Mouse (Mus musculus) frontal cortex, adult 2 months (tissue): ENCODE measurements around the gene Tcf7l2. TPM values are rescaled to one million over a fixed set of nuclear protein-coding genes. Genes with fewer than 3 reads are reported as not detected.

ENCODE experiments used
- DNase-seq, 2 experiments: peaks; one replicate each; pipeline ENCODE4 v3.0.0; 2022; ENCODE audit warnings: low spot score in 1 of 2; ENCODE audit errors: extremely low spot score in 1 of 2
- polyA plus RNA-seq: library from polyadenylated mRNA; depleted of rRNA; stranded (reverse); fragments of >200 nt; gene quantifications from 2 replicates; pipeline ENCODE4 v1.2.3, GENCODE M21; 2012

The Tcf7l2 gene
- polyA plus RNA-seq, 1 experiment = 7.9 TPM

DNA sequence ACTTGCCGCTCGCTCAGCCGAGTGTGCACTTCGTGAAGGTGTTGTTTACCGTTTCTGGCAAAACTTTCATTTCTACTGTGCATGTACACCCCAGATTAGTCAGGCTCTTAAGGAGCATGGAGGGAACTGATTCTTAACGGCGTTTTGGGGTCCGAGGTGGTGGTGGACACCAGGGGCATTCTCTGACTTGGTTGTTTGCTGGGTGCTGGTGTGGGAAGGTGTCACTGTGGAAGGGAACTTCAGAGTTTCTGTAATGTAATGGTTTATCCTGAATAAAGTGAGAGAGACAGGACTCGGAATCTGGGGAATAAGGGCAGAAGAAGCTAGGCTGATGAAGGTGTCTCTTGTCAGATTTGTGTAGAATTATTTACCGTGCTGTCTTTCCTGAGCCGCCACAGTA, 151.9 kb downstream of the Tcf7l2 start:
- no peak for DNase-seq

DNA sequence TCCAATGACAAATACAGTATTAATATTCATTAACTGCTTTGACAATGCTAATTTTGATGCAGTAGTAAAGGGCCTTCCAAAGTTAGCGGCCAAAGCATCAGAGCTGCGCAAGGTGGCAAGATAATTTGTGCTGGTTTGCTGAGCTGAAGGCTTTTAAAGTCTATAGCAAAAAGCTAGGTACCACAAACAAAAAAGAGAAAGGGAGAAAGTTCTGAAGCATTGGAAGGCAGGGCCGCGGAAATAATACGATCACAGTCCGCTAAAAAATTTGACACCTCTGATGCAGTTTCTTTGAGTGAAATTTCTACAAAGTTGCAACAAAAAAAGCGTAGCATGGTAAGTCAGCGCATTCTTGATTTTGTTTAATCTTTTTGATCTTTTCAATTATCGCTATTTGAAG, 152.8 kb downstream of the Tcf7l2 start:
- DNase-seq = no peak

DNA sequence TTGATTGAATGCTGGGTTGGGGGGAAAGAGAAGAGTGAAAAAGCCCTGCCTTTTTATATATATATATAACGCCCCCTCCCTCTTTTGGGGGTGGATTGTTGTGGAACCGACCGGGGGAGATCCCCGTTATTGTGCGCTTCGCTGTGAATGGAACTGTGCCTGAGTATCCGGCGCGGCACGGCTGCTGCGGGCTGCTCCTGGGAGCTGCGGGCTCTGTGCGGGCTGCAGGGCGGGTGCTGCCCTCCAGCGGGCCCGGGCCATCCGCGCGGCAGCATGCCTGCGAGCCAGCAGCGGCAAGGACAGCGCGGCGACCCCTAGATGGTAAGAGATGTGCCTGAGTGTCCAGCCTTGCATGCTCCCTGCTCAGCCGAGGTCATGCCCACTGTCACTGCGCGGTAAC, 153.7 kb downstream of the Tcf7l2 start:
- peak in 1 of 2 experiments; percentile 14 for DNase-seq

DNA sequence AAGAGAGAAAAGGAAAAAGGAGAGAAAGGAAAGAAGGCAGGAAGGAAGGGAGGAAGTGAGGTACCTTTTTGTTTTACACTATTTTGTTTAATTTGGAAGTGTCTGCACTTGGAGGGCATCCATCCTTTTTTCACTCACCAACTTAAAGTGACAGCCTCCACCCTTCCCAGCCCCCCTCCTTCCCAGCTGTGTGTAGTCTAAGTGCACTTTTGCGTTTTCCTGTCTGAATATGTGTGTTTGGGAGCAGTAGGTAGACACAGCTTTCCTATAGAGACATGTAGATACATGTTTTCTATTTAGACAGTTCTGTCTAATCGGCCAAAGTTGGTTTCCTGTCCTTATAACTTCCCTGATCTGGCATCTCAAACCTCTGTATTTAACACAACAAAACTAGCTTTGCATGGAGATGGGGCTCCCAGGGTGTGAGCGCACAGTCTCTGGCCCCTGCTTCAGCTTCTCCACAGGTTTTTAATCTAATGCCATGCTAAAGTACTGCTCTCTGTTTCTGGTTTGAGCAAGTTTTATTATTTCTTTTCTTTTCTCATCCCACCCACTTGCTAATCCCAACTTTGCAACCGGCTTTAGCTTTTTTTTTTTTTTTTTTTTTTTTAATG, 154.3 kb downstream of the Tcf7l2 start:
- DNase-seq = no peak

DNA sequence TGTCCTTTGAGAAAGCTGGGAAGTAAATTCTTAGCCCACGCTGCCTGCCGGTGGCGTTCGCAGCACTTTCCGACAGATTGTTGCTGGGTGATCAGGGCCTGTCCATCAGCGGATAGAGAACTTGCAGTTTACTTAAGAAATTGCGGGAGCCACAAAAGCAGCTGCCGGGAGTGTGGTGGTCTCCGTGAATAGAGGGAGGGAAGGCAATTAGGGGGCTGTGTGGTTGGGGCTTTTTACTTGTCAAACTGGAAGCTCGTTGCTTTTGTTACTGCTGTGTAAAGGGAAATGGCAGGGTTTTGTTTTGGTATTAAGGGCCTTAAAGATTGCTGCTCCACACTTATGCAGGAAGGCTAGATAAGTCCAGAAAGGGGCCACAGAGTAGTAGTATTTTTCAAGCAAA, 155.0 kb downstream of the Tcf7l2 start:
- no peak for DNase-seq

DNA sequence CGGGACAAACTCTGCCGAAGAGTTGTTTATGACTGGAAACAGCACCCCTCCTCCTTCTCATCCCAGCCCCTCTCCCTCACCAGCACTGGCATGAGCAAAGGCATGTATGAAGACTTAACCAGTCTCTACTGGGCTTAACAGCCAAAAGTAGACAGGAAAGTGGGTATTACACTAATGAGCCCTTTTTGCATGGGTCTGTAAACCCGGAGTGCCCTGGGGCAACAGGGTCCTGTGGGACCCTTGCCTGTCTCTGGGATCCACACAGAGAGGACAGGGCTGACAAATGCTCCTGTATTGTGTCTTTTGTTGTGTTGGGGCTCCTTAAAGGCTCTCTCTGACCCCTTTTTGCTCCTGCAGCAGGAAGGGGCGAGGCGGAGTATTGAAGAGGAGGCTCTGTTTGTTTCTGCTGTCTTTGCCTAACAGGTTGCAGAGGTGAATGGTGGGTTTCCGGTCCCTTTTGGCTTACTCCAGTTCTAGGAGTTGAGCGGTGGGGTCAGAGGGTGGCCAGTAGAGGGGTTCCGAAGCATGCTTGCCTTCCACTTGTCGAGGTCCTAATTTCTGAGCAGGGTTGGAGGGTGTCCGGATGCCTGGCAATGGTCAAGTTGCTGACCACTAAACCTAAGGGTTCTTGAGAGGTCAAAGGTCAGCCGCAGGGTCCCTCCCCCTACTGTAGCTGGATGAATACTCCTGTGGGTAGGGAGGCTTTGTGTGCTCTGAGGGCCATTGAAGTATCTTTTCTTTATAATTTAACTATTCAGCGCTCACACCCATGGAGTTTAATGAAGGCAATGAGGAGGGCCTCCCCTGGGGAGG, 161.2 kb downstream of the Tcf7l2 start:
- no peak for DNase-seq

DNA sequence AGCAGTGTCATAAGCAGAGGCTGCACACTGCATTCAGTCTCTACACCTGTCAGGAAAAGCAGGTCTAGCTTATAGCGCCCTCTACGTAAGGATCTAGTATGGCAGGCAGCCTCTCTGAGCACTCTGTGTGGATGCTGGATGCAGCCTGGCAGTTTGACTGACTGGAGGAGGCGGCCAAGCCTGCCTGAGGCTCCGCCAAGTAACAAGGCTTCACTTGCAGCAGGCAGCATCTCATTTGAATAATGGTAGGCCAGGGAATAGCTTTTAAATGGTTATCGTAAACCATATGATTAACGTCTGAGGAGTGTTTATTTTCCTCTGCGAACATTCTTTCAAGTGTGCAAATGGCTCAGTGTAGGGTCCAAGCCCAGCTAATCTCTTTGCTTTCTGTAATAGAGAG, 167.4 kb downstream of the Tcf7l2 start:
- DNase-seq = peak in 1 of 2 experiments; percentile 13

DNA sequence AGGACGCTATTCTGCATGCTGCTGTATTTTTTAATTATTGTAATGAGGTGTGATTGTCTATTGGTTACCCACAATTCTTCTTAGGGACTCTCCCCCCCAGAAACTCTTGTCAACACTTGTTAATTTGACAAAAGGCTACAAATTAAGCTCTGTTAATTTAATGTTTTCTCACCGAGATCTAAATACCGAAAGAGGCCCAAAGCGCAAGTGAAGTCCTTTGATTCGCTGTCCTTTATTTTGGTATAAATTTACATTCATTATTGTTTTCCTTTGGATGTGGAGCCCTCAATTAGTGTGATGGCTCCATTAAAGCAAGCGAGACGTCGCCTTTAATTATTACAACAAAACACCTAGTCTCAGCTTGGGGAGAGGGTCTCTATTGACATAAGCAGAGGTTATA, 170.3 kb downstream of the Tcf7l2 start:
- DNase-seq = no peak

DNA sequence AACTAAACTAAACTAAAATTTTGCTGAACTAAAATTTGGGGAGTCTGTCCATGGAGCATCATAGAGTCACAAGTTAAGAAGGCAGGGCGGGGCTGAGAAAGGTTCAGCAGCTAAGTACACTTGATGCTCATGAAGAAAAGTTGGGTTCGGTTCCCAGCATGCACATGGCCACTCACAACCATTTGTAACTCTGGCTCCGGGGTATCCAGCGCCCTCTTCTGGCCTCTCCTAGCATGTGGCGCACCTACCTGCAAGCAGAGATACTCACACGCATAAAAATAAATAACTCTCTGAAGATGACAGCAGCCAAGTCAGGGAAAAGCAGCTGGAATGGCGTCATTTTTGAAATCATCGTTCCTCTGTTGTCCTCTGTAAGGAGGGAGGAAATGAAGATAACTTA, 171.2 kb downstream of the Tcf7l2 start:
- no peak for DNase-seq

DNA sequence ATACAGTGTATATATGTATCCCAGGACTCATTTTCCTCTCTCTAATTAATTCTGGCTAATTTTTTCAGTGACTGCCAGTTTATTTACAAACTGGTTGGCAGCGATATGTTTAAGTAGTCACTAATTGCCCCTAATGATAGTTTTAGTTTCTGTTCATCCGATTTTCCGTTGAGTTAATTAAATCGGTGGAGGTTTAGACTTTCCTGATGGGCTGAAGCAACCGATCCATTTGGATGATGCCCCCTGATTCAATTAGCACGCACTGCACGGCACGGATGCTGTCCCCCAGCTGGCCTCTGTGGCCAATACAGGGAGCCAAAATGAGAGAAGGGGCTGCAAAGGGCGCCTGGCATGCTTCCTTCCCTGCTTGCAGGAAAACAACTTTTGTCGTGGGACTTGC, 172.0 kb downstream of the Tcf7l2 start:
- DNase-seq = no peak

DNA sequence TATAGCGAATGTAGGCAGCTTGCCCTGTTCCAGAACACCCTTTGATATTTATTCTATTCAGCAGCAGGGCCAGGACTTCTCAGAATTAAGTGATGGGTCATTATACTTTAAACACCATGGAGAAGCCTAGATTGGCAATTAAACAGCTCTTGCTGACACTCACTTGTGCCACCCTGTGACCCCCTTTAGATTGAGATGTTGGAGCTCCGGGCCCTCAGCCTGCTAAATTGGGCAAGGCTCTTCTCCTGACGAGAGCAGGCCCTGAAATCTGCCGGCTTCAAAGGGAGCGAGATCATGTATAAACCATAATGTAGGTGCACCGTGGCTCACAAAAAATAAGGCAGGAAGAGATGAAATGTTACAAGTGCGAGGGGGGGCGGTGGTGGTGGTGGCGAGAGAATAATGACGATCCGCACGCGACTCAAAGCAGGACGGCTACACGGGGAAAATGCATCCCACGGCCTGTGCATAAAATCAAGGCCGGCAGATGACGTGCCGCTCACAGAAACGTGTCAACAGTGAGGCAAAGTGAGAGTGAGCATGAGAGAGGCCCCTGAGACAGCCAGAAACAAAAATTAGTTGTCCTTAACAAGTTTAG, 173.1 kb downstream of the Tcf7l2 start:
- DNase-seq = no peak

DNA sequence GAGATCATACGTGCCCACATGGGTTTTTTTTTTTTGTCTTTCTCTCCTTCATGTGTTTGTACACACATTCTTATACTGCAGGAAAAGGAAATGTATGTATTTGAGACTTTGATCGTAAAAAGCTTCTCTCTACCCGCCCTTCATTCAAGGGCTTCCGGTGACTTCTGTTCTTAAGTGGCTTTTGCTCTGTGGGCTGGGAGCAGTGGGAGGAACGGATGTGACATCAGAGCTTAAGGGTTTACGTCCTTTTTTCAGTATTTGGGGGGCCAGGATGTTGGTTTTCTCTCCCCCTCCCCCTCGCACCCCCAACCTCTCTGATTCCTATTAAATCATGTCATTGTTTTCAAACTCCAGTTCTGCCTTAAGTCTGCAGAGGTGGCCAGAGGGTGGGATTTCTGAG, 173.9 kb downstream of the Tcf7l2 start:
- DNase-seq = no peak

DNA sequence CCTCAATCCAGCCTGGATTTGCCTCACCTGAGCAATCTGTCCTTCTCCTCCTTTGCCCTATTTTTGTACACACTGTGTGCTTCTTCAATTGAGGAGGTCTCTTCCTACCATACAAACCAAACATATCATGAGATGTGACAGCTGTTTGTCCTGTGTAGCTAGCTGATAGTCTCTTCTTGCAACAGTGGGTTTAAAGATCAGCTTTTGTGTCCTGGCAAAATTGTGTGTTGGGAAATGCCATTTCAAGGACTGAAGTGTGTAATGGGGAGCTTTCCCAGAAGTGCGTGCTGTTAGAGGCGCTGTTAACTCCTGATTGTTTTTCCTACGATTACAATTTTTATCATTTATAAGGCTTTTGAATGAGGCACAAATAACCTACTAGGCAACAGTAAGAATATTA, 174.6 kb downstream of the Tcf7l2 start:
- DNase-seq = no peak

DNA sequence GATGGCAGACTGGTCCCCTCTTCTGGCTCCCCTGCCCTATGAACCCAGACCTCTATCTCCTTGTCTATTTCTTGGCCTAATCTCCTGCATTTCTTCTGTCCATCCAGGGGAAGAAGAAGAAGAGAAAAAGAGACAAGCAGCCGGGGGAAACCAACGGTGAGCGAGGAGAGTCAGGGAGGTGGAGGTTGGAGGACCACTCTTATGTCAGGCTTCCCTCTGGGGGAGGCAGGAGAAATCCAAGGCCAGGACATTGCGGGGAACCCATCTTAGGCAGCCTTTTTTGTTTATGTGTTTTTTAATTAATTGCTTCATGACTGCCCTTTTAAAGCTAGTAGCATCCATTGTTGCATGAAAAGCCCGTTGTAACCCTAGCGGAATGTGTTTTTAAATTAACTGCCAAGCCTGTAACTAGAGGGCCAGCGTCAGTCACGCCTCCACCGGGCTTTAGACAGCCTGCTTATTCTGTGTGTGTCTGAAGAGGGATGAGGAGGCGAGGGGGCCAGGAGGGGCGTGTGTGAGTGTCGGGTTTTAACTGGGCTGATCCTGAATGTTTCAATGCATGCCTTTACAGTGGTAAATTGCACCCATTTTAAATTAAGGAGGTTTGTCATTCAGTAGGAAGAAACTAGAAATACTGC, 182.3 kb downstream of the Tcf7l2 start:
- DNase-seq = no peak

DNA sequence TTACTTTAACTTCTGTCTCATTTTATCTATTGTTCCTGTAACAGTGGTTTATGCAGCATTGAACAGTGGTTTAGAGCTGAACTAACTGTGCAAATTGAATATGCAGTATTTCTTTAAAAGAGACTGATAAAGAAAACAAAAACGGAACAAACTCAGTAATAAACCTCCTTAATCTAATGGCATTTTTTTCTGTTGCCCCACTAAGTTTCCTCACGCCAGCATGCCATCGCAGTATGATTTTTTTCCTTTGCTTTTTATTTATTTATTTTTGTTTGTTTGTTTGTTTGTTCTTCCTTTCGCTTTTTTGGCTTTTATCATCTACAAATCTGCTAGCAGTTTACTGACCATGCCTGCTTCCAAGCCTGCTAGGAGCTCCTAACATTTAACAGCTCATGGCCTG, 183.2 kb downstream of the Tcf7l2 start:
- no peak for DNase-seq

DNA sequence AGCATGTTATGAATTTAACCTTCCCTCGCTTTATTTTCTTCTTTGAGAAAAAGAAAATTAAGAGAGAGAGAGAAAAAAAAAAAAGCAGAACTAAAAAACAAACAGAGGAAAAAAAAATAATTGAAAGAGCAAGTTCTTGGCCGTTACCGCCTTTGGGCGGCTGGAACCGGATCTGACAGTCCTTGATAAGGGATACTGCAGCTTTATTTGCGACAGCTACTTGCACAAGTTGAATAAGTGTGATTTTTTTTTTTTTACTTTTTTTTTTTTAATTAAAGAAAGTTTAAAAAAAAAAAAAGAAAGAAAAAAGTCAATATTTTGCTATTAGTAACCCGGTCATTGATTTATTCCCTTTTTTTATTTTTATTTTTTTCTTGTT, 183.8 kb downstream of the Tcf7l2 start:
- no peak for DNase-seq

DNA sequence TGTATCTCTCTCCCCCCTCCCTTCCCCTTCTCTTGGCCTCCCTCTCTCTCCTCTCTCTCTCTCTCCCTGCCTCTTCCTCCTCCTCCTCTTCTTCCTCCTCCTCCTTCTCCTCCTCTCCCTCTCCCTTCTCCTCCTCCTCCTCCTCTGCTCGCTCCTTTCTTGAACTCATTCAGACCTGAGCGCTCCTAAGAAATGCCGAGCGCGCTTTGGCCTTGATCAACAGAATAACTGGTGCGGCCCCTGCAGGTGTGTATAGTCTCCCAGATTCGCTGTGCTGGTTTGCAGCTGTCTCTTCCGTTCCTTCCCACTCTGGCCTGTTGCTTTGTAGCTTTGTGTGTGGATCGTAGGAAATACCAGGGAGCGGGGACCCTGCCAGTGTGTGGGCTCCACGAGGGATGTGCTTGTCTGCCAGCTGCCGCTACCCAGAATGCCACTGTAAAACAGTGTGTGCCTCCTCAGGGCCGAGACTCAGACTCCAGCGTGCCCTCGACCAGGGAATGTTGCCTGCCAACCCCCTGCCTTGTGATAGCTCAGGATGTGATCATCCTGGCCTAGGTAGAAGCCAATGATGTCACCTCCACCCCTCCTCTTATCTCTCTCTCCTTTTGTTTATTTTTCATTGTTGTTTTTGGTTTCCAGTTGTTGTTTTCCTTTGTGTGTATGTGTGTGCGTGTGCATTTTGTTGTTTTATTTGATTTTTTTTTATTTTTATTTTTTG, 184.3 kb downstream of the Tcf7l2 start:
- no peak for DNase-seq

DNA sequence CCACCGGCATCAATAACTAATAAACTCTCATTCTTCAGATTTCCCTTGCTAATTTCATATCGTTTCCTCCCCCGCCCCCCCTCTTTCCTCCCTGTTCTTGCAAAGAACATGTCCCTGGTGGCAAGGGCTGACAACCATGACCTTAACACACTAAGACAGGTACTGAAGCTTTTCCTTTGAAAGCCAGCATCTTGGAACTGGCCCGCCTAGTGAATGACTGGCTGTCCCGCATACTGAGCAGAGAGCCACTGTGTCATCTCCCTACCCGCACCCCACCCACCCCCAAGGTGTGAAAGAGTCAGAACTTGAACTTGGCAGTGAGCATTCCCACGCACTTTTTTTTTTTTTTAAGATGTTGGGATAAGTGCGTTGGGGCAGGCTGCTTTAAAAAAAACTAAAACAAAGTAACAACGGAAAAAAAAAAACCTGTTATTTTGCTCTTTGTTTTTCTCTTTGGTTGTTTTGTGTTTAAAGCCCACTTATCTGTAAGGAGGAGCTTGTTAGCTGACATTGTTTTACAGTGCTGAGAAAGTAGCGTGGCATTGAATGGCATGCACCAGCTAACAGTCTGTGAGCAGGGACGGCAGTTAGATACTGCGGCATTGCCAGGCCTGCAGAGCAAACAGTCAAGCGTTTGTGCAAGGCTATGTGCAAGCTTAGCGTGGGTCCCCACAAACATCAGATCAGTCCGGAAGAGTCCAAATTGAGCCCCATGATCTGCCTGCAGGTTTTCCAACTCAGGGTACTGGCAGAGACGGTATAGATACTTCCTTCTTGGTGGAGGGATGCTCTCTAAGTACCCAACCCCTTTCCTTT, 185.4 kb downstream of the Tcf7l2 start:
- DNase-seq = no peak

DNA sequence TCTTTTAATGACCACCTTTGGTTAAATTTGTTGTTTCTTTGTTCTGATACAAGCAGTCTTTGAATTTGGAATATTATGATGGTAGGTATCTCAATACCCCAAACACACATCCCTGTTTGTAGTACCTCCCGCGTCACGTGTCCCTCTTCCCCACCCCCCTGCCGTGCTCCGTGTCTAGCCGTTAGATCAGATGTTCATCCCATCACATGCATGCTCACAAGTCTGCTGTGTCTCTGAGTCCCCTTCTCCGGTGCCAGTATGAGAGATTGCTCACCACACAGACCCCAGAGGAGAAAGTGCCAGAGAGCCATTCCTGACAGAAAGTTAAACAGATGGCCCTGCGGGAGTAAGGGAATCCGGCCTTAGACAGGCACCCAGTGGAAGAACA, 186.0 kb downstream of the Tcf7l2 start:
- no peak for DNase-seq

DNA sequence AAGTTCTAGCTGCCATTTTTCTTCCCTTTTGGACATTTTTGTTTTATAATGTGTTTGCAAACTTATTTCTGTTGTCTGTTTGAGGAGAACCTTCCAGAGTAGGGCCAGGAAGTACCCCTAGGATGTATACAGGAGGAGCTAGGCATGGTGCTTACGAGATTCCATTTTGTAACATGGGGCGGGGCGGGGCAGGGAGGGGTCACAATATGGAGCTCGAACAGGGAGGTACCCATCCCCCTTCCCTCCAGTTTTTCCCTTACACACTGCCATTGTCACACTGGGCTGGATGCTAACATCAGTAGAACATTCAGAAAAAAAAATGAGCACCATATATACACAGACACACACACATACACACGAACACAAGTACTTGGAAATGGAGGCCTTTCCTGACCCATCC, 187.1 kb downstream of the Tcf7l2 start:
- no peak for DNase-seq
